Mouse (Mus musculus) C2C12 (cell line): ENCODE measurements around the gene Rfx3. TPM values are rescaled to one million over a fixed set of nuclear protein-coding genes. Genes with fewer than 3 reads are reported as not detected.

ENCODE experiments used
- H3K27me3 ChIP-seq: one replicate; pipeline ENCODE4 v1.6.1; 2011; ENCODE audit not compliant: control insufficient read depth, insufficient read depth, insufficient read length
- H3K36me3 ChIP-seq: one replicate; pipeline ENCODE4 v1.6.1; 2011; ENCODE audit not compliant: control insufficient read depth, insufficient read depth
- H3K4me3 ChIP-seq: one replicate; pipeline ENCODE4 v1.5.1; 2011; ENCODE audit warnings: mild to moderate bottlenecking, control low read depth; ENCODE audit not compliant: poor library complexity, insufficient read depth, severe bottlenecking
- H3K79me2 ChIP-seq: one replicate; pipeline ENCODE4 v1.6.1; 2011; ENCODE audit not compliant: control insufficient read depth, insufficient read depth
- H3K79me3 ChIP-seq: one replicate; pipeline ENCODE4 v1.6.1; 2011; ENCODE audit warnings: low read depth, control low read depth
- H3ac ChIP-seq: one replicate; pipeline ENCODE3; 2011; ENCODE audit warnings: low read depth; ENCODE audit not compliant: control insufficient read depth, insufficient read length
- CEBPB ChIP-seq: IDR thresholded peaks from one replicate; pipeline ENCODE4 v1.6.1; 2011; ENCODE audit warnings: low read depth, mild to moderate bottlenecking, control low read depth, moderate library complexity
- CTCF ChIP-seq: IDR thresholded peaks from one replicate; pipeline ENCODE4 v1.5.1; 2011; ENCODE audit not compliant: control insufficient read depth, insufficient read depth, insufficient read length
- FOSL1 ChIP-seq: IDR thresholded peaks from one replicate; pipeline ENCODE4 v1.8.0; 2011; ENCODE audit warnings: mild to moderate bottlenecking, low read length; ENCODE audit not compliant: poor library complexity, insufficient read depth, severe bottlenecking
- MAX ChIP-seq: IDR thresholded peaks from one replicate; pipeline ENCODE4 v1.6.1; 2011; ENCODE audit warnings: mild to moderate bottlenecking, control low read depth
- MYOD1 ChIP-seq: IDR thresholded peaks from one replicate; pipeline ENCODE4 v1.6.1; 2011; ENCODE audit warnings: low read depth; ENCODE audit not compliant: control insufficient read depth, insufficient read length
- USF1 ChIP-seq: IDR thresholded peaks from one replicate; pipeline ENCODE4 v1.6.1; 2011; ENCODE audit warnings: low read depth, mild to moderate bottlenecking, control low read depth, moderate library complexity
- polyA plus RNA-seq: library from polyadenylated mRNA; unstranded; fragments of >200 nt; fragmentation: generic; extraction: Trizol; gene quantifications from one replicate; pipeline ENCODE4 v1.2.1, GENCODE M21; 2012; ENCODE audit warnings: missing spikeins

Rfx3 gene
- polyA plus RNA-seq, 1 experiment = 0.70 TPM

DNA sequence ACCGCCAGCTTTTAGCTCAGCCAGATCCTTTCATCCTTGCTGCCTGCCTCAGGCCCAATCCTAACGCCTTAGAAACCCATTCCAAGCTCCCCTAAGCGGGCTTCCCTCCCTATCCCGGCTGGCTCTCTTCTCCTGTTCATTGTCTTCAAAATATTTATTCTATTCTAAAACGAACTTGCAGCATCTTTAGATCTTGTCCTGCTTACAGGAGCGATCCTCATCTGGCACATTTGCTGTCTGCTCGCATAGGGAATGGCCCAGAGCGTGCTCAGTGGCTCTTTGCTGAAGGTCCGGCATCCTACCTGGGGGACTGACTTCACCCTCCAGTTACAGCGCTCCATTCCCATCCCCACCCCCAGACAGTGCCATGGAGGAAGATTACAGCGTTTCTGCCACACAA is 292.0 kb downstream of the Rfx3 start:
- Histone ChIP-seq H3K79me2 (no peaks in the 10 kb centered on the region), H3K79me3 (no peaks in the 10 kb centered on the region), H3ac (no peak overlapping the region), H3K36me3 (no peaks in the 10 kb centered on the region), H3K4me3 (no peak overlapping the region), H3K27me3 (no peaks in the 10 kb centered on the region)
- TF ChIP-seq MAX (no peak), MYOD1 (no peak), CEBPB (no peak)

GRCm38 (mm10) chr19:27716274-27716673 is 294.7 kb downstream of the Rfx3 start:
- no peaks in the 10 kb centered on the region for H3K79me2 ChIP-seq
- no peak overlapping the region for H3K4me3 ChIP-seq
- no peaks in the 10 kb centered on the region for H3K27me3 ChIP-seq
- TF ChIP-seq USF1 = no peak
- no peak for TF ChIP-seq CEBPB
- TF ChIP-seq CTCF = no peak
- TF ChIP-seq FOSL1 = peak; percentile 18
- TF ChIP-seq MYOD1 = no peak
- no peaks in the 10 kb centered on the region for H3K79me3 ChIP-seq
- H3ac ChIP-seq = no peak overlapping the region
- H3K36me3 ChIP-seq = no peaks in the 10 kb centered on the region
